Mouse (Mus musculus) kidney, adult 2 months (tissue): ENCODE data around the gene Qars. TPM values are rescaled to one million over a fixed set of nuclear protein-coding genes. Genes with fewer than 3 reads are reported as not detected.

Source experiments
- DNase-seq: peaks from one replicate; pipeline ENCODE4 v3.0.0; 2021
- H3K27ac ChIP-seq: fragments of 200-500 bp; 2 replicates; pipeline ENCODE4 v1.5.1; 2012; ENCODE audit warnings: low read depth, low read length, control low read depth, inconsistent platforms; ENCODE audit not compliant: insufficient read depth
- H3K27me3 ChIP-seq: fragments of 200-500 bp; replicated peaks from 2 replicates; pipeline ENCODE4 v1.6.1; 2012; ENCODE audit warnings: mild to moderate bottlenecking, moderate library complexity, low read length, inconsistent platforms; ENCODE audit not compliant: control insufficient read depth, insufficient read depth
- H3K36me3 ChIP-seq: fragments of 200-500 bp; 2 replicates; pipeline ENCODE4 v1.6.1; 2012; ENCODE audit warnings: mild to moderate bottlenecking, moderate library complexity, low read length, inconsistent platforms; ENCODE audit not compliant: control insufficient read depth, insufficient read depth
- H3K4me1 ChIP-seq: fragments of 200-500 bp; 2 replicates; pipeline ENCODE4 v1.6.1; 2011; ENCODE audit warnings: low read length; ENCODE audit not compliant: control insufficient read depth, insufficient read depth
- H3K4me3 ChIP-seq: fragments of 200-500 bp; 2 replicates; pipeline ENCODE4 v1.5.1; 2011; ENCODE audit warnings: mild to moderate bottlenecking, low read depth, low read length, control low read depth; ENCODE audit not compliant: insufficient read depth
- CTCF ChIP-seq: fragments of 200-500 bp; conservative IDR thresholded peaks from 2 replicates; pipeline ENCODE4 v1.5.1; 2011; ENCODE audit warnings: low read depth, mild to moderate bottlenecking, control low read depth, low read length, moderate library complexity, mixed read lengths; ENCODE audit not compliant: insufficient read depth, insufficient read length
- POLR2A ChIP-seq: fragments of 200-500 bp; IDR thresholded peaks from one replicate; pipeline ENCODE4 v1.6.1; 2011; ENCODE audit warnings: low read depth, low read length, control low read depth
- WGBS: fragments of 180-500 bp; shearing (Covaris S2); methylation state at CpG from one replicate; pipeline ENCODE4 v1.1.7; 2018; 5-methylcytosine and 5-hydroxymethylcytosine counted together
- polyA plus RNA-seq: library from polyadenylated mRNA; depleted of rRNA; stranded (reverse); fragments of >200 nt; gene quantifications from 2 replicates; pipeline ENCODE4 v1.2.3, GENCODE M21; 2012; rRNA removed

Gene Qars
- polyA plus RNA-seq, 1 experiment: 175 TPM

DNA sequence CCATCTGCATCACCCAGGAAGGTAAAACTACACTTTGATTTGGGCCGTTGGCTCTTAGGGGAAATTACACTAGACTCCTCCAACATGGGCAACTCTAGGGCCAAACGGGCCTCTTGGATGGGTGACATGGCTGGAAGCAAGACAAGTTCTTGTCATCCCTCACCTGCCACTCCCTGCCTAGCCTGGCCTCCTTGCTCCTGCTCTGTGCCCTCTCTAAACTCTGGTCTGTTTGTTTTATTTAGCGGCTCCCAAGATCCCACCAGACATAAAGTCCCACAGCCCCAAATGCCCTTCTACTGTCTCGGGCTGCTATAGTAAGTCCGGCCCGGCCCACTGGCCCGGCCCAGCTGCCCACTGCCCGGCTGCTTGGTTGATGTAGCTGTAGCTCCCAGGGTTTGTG lies 56.2 kb downstream of the Qars start:
- H3K27ac ChIP-seq: no peak overlapping the region
- H3K27me3 ChIP-seq: no peaks in the 10 kb centered on the region
- no peak for DNase-seq
- 88% methylated on average over 8 of the region's 8 CpGs for WGBS
- no peak overlapping the region for H3K4me3 ChIP-seq
- H3K4me1 ChIP-seq: peaks cover 6% of the 10 kb centered on the region; the same call in 1 of the 2 replicates
- no peaks in the 10 kb centered on the region for H3K36me3 ChIP-seq
- no peak for TF ChIP-seq CTCF
- TF ChIP-seq POLR2A: no peak

DNA sequence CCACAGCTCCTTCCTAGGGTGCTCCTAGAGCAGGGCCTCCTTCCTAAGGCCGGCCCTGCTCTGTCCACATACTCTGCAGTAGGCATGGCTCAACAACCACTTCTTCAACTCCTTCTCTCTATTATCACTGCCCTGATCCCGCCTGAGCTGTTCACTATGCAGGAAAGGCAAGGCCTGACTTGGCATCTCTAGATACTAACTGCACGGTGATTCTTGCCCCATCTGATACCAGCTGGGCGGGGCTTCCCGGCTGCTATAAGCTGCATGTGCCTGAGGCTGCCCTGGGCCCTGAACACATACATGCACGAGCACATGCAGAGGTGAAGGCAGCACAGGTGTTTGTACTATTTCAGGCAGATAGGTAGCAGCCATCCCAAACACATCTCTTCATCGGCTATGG lies 56.6 kb downstream of the Qars start:
- no peak for DNase-seq
- Histone ChIP-seq H3K4me1 (peaks cover 6% of the 10 kb centered on the region; the same call in 1 of the 2 replicates), H3K27ac (no peak overlapping the region), H3K36me3 (no peaks in the 10 kb centered on the region), H3K4me3 (no peak overlapping the region), H3K27me3 (no peaks in the 10 kb centered on the region)
- 74% methylated on average over 7 of the region's 7 CpGs for WGBS
- no peak for TF ChIP-seq CTCF

Other genes starting within 250 kb of the Qars start
- gene Dag1, start 243.7 kb upstream of the Qars start, polyA plus RNA-seq: 66.8 and 67.2 TPM in 2 replicates
- 38.9 and 39.3 TPM in 2 replicates for gene Nicn1, start 217.3 kb upstream of the Qars start, polyA plus RNA-seq
- gene Amt, start 210.9 kb upstream of the Qars start, polyA plus RNA-seq: 77.5 and 84.2 TPM in 2 replicates
- 125 and 179 TPM in 2 replicates for gene Rhoa, start 201.6 kb upstream of the Qars start, polyA plus RNA-seq
- gene Tcta, start 201.5 kb upstream of the Qars start, polyA plus RNA-seq: 53.0 and 55.3 TPM in 2 replicates
- 5,487 and 5,501 TPM in 2 replicates for gene Gpx1, start 168.8 kb upstream of the Qars start, polyA plus RNA-seq
- 68.6 and 74.1 TPM in 2 replicates for gene Usp4, start 159.9 kb upstream of the Qars start, polyA plus RNA-seq
- gene 1700102P08Rik, start 114.9 kb upstream of the Qars start, polyA plus RNA-seq: 0.22 and 0.50 TPM in 2 replicates
- not detected in 2 replicates for gene Ccdc36, start 79.2 kb upstream of the Qars start, polyA plus RNA-seq
- gene BC048562, start 71.2 kb upstream of the Qars start, polyA plus RNA-seq: not detected in 2 replicates
- gene Ccdc71, start 47.2 kb upstream of the Qars start, polyA plus RNA-seq: 26.0 and 33.5 TPM in 2 replicates
- 35.0 and 35.8 TPM in 2 replicates for gene Klhdc8b, start 46.1 kb upstream of the Qars start, polyA plus RNA-seq
- gene Lamb2, start 28.0 kb upstream of the Qars start, polyA plus RNA-seq: 80.4 and 89.1 TPM in 2 replicates
- gene Usp19, start 17.1 kb upstream of the Qars start, polyA plus RNA-seq: 107 and 137 TPM in 2 replicates
- 76.3 and 85.5 TPM in 2 replicates for gene Qrich1, start 9.1 kb downstream of the Qars start, polyA plus RNA-seq
- 52.3 and 60.0 TPM in 2 replicates for gene Impdh2, start 52.6 kb downstream of the Qars start, polyA plus RNA-seq
- 64.7 and 74.3 TPM in 2 replicates for gene Ndufaf3, start 59.7 kb downstream of the Qars start, polyA plus RNA-seq
- 220 and 295 TPM in 2 replicates for gene Dalrd3, start 62.2 kb downstream of the Qars start, polyA plus RNA-seq
- gene Wdr6, start 71.0 kb downstream of the Qars start, polyA plus RNA-seq: 31.0 and 34.4 TPM in 2 replicates
- 5.3 and 5.8 TPM in 2 replicates for gene P4htm, start 90.0 kb downstream of the Qars start, polyA plus RNA-seq
- gene Arih2, start 141.7 kb downstream of the Qars start, polyA plus RNA-seq: 34.9 and 36.9 TPM in 2 replicates
- gene Slc25a20, start 154.4 kb downstream of the Qars start, polyA plus RNA-seq: 34.7 and 42.2 TPM in 2 replicates
- 19.0 and 19.8 TPM in 2 replicates for gene Prkar2a, start 181.6 kb downstream of the Qars start, polyA plus RNA-seq